11 mouse cellular contexts compared by ENCODE assay signal in the genomic region with DNA sequence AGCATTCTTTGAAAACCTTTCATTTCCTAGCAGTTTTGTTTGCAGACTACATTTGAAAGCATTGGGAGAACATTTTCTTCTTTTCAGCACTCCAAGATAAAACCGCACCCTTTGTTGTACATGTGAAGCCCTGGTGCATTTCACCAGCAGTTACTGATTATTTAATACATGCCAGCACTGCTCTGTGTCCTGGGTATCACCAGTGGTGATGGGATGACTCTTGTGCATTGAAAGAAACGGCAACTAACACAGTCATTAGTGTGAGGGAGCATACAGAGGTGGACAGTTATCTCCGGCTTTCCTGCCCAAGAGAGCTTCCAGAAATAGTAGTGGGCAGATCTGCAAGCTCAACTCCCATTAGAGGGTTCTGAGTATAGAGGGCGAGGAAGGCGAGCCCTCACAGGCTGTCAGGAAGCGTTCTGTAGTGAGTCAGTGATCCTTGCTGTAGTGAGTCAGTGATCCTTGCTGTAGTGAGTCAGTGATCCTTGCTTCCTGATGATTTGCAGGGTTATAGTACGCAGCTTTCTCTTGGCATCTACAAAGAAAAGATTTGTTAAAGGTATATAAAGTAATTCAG. TPM values are rescaled to one million over a fixed set of nuclear protein-coding genes. Genes with fewer than 3 reads are reported as not detected.
A peak's percentile ranks its signal among the peaks of the same experiment; 100 is the strongest.
DNase-seq lines count a peak whose midpoint lies in the region; ATAC-seq and TF ChIP-seq lines count a peak whose summit lies in the region.
"Had no signal": no experiment of that assay in that cellular context is flagged by ENCODE, and none has a peak within 500 bp of the region (broad histone marks: within the 10 kb centered on the region; RNA-seq: fewer than 3 reads in every experiment).

No protein-coding gene starts in this region.

- no peak for DNase-seq in kidney, adult 8-10 months
- DNase-seq in NIH3T3 (ENCODE audit: low read depth): peak; percentile 76
- DNase-seq in heart, adult 18-20 months: peak; percentile 35 to 53
- DNase-seq in T-cell, adult 2 months (ENCODE audit: low spot score): no peak
- DNase-seq in spleen, postnatal 10 days (ENCODE audit: low spot score in 2 of 2): no peak
- DNase-seq in hindbrain, postnatal 0 days (ENCODE audit: low spot score): no peak
- DNase-seq: cerebellum, adult 9-10 months had no signal

- peak overlapping the region; percentile 37; the same call in 1 of the 2 replicates for H3K27ac ChIP-seq in kidney, embryonic 15.5 days
- H3K27ac ChIP-seq in liver, embryonic 12.5 days: no peak overlapping the region
- no peak overlapping the region for H3K27ac ChIP-seq in hindbrain, postnatal 0 days
- H3K27ac ChIP-seq: layer of hippocampus, adult 2 months had no signal

- H3K36me3 ChIP-seq in kidney, embryonic 15.5 days: peaks cover 40% of the 10 kb centered on the region
- H3K36me3 ChIP-seq in liver, embryonic 12.5 days: peaks cover 58% of the 10 kb centered on the region
- peaks cover 15% of the 10 kb centered on the region; the same call in 1 of the 2 replicates for H3K36me3 ChIP-seq in hindbrain, postnatal 0 days (ENCODE audit: insufficient read depth, low read length)

- 52% methylated on average over 7 of the region's 7 CpGs for WGBS in kidney, embryonic 15.5 days
- 79% methylated on average over 7 of the region's 7 CpGs for WGBS in liver, embryonic 12.5 days (ENCODE audit: insufficient replicate concordance)
- 79% methylated on average over 7 of the region's 7 CpGs for WGBS in hindbrain, postnatal 0 days

- H3K4me2 ChIP-seq in kidney, embryonic 15.5 days: no peak overlapping the region
- H3K4me2 ChIP-seq in liver, embryonic 12.5 days: no peak overlapping the region
- no peak overlapping the region for H3K4me2 ChIP-seq in hindbrain, postnatal 0 days (ENCODE audit: low read depth, low read length)

- no peak overlapping the region for H3K9ac ChIP-seq in kidney, embryonic 15.5 days
- no peak overlapping the region for H3K9ac ChIP-seq in liver, embryonic 12.5 days
- no peak overlapping the region for H3K9ac ChIP-seq in hindbrain, postnatal 0 days (replicated peaks; ENCODE audit: low read length)

- no peaks in the 10 kb centered on the region for H3K9me3 ChIP-seq in kidney, embryonic 15.5 days (replicated peaks)
- no peaks in the 10 kb centered on the region for H3K9me3 ChIP-seq in liver, embryonic 12.5 days (replicated peaks)
- H3K9me3 ChIP-seq in hindbrain, postnatal 0 days (ENCODE audit: low read length): no peaks in the 10 kb centered on the region

- H3K4me1 ChIP-seq in kidney, embryonic 15.5 days: peaks cover 20% of the 10 kb centered on the region
- H3K4me1 ChIP-seq in liver, embryonic 12.5 days: peaks cover 30% of the 10 kb centered on the region
- H3K4me1 ChIP-seq in hindbrain, postnatal 0 days (ENCODE audit: insufficient read depth, low read length): peaks cover 6% of the 10 kb centered on the region

- H3K4me3 ChIP-seq in kidney, embryonic 15.5 days (replicated peaks): no peak overlapping the region
- no peak overlapping the region for H3K4me3 ChIP-seq in liver, embryonic 12.5 days
- no peak overlapping the region for H3K4me3 ChIP-seq in hindbrain, postnatal 0 days (ENCODE audit: low read length)
- H3K4me3 ChIP-seq: layer of hippocampus, adult 2 months had no signal

- ATAC-seq in kidney, embryonic 15.5 days (replicated peaks; ENCODE audit: low FRiP score): peak; percentile 81
- ATAC-seq in liver, embryonic 12.5 days: 0 out of 2 replicates have a peak, but pooled peaks have one; percentile 52
- ATAC-seq in hindbrain, postnatal 0 days: no peak
- ATAC-seq: lung, postnatal 0 days had no signal

- H3K27me3 ChIP-seq in kidney, embryonic 15.5 days: no peaks in the 10 kb centered on the region
- H3K27me3 ChIP-seq in liver, embryonic 12.5 days (replicated peaks): no peaks in the 10 kb centered on the region
- no peaks in the 10 kb centered on the region for H3K27me3 ChIP-seq in hindbrain, postnatal 0 days (ENCODE audit: insufficient read depth, low read length)

- no peak for TF ChIP-seq CTCF in hindbrain, postnatal 0 days (IDR thresholded peaks at IDR 0.05; ENCODE audit: low read depth)

RNA-seq across cellular contexts. Expression of gene Gm4353, which starts 15.6 kb away (rescaled TPM):
- 0.35 and 0.79 TPM in 2 replicates for polyA plus RNA-seq in kidney, embryonic 15.5 days (2015; fragmentation: Nextera tagmentation; extraction: Ambion mirVana)
- 1 to 10 TPM; 1.7 to 2.0 TPM for total RNA-seq in heart, adult 18-20 months (2021)
- 0.43 and 0.82 TPM in 2 replicates for polyA plus RNA-seq in liver, embryonic 12.5 days (2016; fragmentation: Nextera tagmentation; extraction: Ambion mirVana)
- total RNA-seq in hindbrain, postnatal 0 days (2014; rRNA removed): 0.14 and 1.3 TPM in 2 replicates
- polyA plus RNA-seq in hindbrain, postnatal 0 days (2015; fragmentation: Nextera tagmentation; extraction: Ambion mirVana): 0.63 and 0.79 TPM in 2 replicates

Comparison
In these comparisons a context has a peak if more than half of its experiments do, and no peak if none do; other contexts are left out.
1. DNase-seq: peak in NIH3T3 (single experiment) and heart, adult 18-20 months (2 of 2); none in kidney, adult 8-10 months (0 of 2), T-cell, adult 2 months (single experiment), spleen, postnatal 10 days (0 of 2) and hindbrain, postnatal 0 days (single experiment).